Mouse (Mus musculus) hindbrain, postnatal 0 days (tissue): ENCODE data around the gene Cul7. TPM values are rescaled to one million over a fixed set of nuclear protein-coding genes. Genes with fewer than 3 reads are reported as not detected.

ENCODE experiments used
- ATAC-seq: fragments of 200-750 bp; cut with Nextera tagmentation; 2 replicates; pipeline ENCODE4 v1.8.0; 2017; ENCODE audit warnings: mild to moderate bottlenecking, moderate TSS enrichment, moderate library complexity
- DNase-seq: peaks from one replicate; pipeline ENCODE4 v3.0.0-alpha.2; 2015; ENCODE audit warnings: low spot score
- H3K27ac ChIP-seq: fragments of 300-500 bp; sonication (generic); 2 replicates; pipeline ENCODE4 v1.5.1; 2014; ENCODE audit warnings: mild to moderate bottlenecking
- H3K27me3 ChIP-seq: fragments of 300-500 bp; sonication (generic); 2 replicates; pipeline ENCODE4 v1.6.1; 2014; ENCODE audit warnings: low read length, mixed read lengths; ENCODE audit not compliant: insufficient read depth
- H3K36me3 ChIP-seq: fragments of 300-500 bp; sonication (generic); 2 replicates; pipeline ENCODE4 v1.6.1; 2014; ENCODE audit warnings: low read length, mixed read lengths; ENCODE audit not compliant: insufficient read depth
- H3K4me1 ChIP-seq: fragments of 300-500 bp; sonication (generic); 2 replicates; pipeline ENCODE4 v1.6.1; 2014; ENCODE audit warnings: antibody characterized with exemption, low read length, mixed read lengths; ENCODE audit not compliant: insufficient read depth
- H3K4me2 ChIP-seq: fragments of 300-500 bp; sonication (generic); 2 replicates; pipeline ENCODE4 v1.6.1; 2014; ENCODE audit warnings: low read depth, mild to moderate bottlenecking, low read length, moderate library complexity, mixed read lengths
- H3K4me3 ChIP-seq: fragments of 300-500 bp; sonication (generic); 2 replicates; pipeline ENCODE4 v1.5.1; 2014; ENCODE audit warnings: low read length
- H3K9ac ChIP-seq: fragments of 300-500 bp; sonication (generic); replicated peaks from 2 replicates; pipeline ENCODE4 v1.6.1; 2014; ENCODE audit warnings: mild to moderate bottlenecking, low read length, moderate library complexity, mixed read lengths
- H3K9me3 ChIP-seq: fragments of 300-500 bp; sonication (generic); 2 replicates; pipeline ENCODE4 v1.6.1; 2016; ENCODE audit warnings: low read length, mixed read lengths
- CTCF ChIP-seq: IDR thresholded peaks from 2 replicates; pipeline ENCODE4 v1.5.1; 2016; ENCODE audit warnings: antibody characterized with exemption, control low read depth, low read depth
- WGBS: fragments of 180-500 bp; shearing (Covaris S2); extraction: QIAGEN DNeasy Blood & Tissue Kit; methylation state at CpG from one replicate; pipeline ENCODE4 v1.1.7; 2014; 5-methylcytosine and 5-hydroxymethylcytosine counted together
- polyA plus RNA-seq: library from polyadenylated mRNA; unstranded; fragments of >200 nt; fragmentation: Nextera tagmentation; extraction: Ambion mirVana; gene quantifications from 2 replicates; pipeline ENCODE4 v1.2.1, GENCODE M21; 2015
- total RNA-seq: library from RNA; depleted of rRNA; stranded (reverse); fragments of >200 nt; gene quantifications from 2 replicates; pipeline ENCODE4 v1.2.3, GENCODE M21; 2014

The Cul7 gene
- total and polyA plus RNA-seq, 2 experiments from 2014 or later: 26.8 to 92.2 TPM

- Histone ChIP-seq H3K4me3 (no peak overlapping the region), H3K27me3 (no peaks in the 10 kb centered on the region), H3K27ac (no peak overlapping the region), H3K9me3 (no peaks in the 10 kb centered on the region), H3K9ac (no peak overlapping the region), H3K36me3 (peaks cover 3% of the 10 kb centered on the region; the same call in 1 of the 2 replicates), H3K4me1 (peaks cover 23% of the 10 kb centered on the region), H3K4me2 (no peak overlapping the region)
- TF ChIP-seq CTCF: no peak
- 90% methylated on average over 9 of the region's 9 CpGs for WGBS
- no peak for ATAC-seq
- DNase-seq: no peak
Observed at GRCm38 (mm10) chr17:46648436-46648835, 1.7 kb upstream of the Cul7 start.

GRCm38 (mm10) chr17:46649811-46650210, 326 bp upstream of the Cul7 start:
- ATAC-seq (no peak), DNase-seq (no peak)
- Histone ChIP-seq H3K27me3 (no peaks in the 10 kb centered on the region), H3K9me3 (no peaks in the 10 kb centered on the region), H3K4me2 (peak overlapping the region; percentile 95), H3K36me3 (peaks cover 10% of the 10 kb centered on the region; the same call in 1 of the 2 replicates), H3K4me3 (peak overlapping the region; percentile 60), H3K9ac (peak overlapping the region; percentile 90), H3K4me1 (peaks cover 20% of the 10 kb centered on the region), H3K27ac (peak overlapping the region; percentile 97)
- WGBS: 34% methylated on average over 15 of the region's 15 CpGs
- TF ChIP-seq CTCF: no peak

- no peak for DNase-seq
- 70% methylated on average over 17 of the region's 17 CpGs for WGBS
- Histone ChIP-seq H3K27ac (peak overlapping the region; percentile 97; the same call in 1 of the 2 replicates), H3K4me3 (peak overlapping the region; percentile 60), H3K27me3 (no peaks in the 10 kb centered on the region), H3K9me3 (no peaks in the 10 kb centered on the region), H3K9ac (peak overlapping the region; percentile 90), H3K36me3 (peaks cover 15% of the 10 kb centered on the region), H3K4me1 (peaks cover 15% of the 10 kb centered on the region), H3K4me2 (peak overlapping the region; percentile 95)
- ATAC-seq: no peak
- no peak for TF ChIP-seq CTCF
Observed at GRCm38 (mm10) chr17:46651292-46651691, 1.2 kb downstream of the Cul7 start.

GRCm38 (mm10) chr17:46651755-46652547, 1.8 kb downstream of the Cul7 start:
- no peak for TF ChIP-seq CTCF
- ATAC-seq: no peak
- no peak for DNase-seq

GRCm38 (mm10) chr17:46656054-46656453, 5.9 kb downstream of the Cul7 start:
- WGBS: 83% methylated on average over 6 of the region's 6 CpGs
- TF ChIP-seq CTCF: no peak
- DNase-seq (no peak), ATAC-seq (no peak)
- Histone ChIP-seq H3K4me3 (no peak overlapping the region), H3K27ac (no peak overlapping the region), H3K4me2 (no peak overlapping the region), H3K27me3 (no peaks in the 10 kb centered on the region), H3K4me1 (peaks cover 11% of the 10 kb centered on the region), H3K9ac (no peak overlapping the region), H3K9me3 (no peaks in the 10 kb centered on the region), H3K36me3 (peaks cover 40% of the 10 kb centered on the region)

More at GRCm38 (mm10) chr17:46651755-46652547, 1.8 kb downstream of the Cul7 start:
- H3K9me3 ChIP-seq: no peaks in the 10 kb centered on the region
- H3K27me3 ChIP-seq: no peaks in the 10 kb centered on the region
- peak overlapping the region; percentile 90; the same call in 1 of the 2 replicates for H3K9ac ChIP-seq
- H3K4me3 ChIP-seq: peak overlapping the region; percentile 60; the same call in 1 of the 2 replicates
- peak overlapping the region; percentile 95 for H3K4me2 ChIP-seq
- no peak overlapping the region for H3K27ac ChIP-seq
- WGBS: 64% methylated on average over 20 of the region's 20 CpGs
- H3K4me1 ChIP-seq: peaks cover 15% of the 10 kb centered on the region
- H3K36me3 ChIP-seq: peaks cover 15% of the 10 kb centered on the region

- no peak for ATAC-seq
- WGBS: 90% methylated on average over 9 of the region's 9 CpGs
- no peak overlapping the region for H3K27ac ChIP-seq
- no peak overlapping the region for H3K9ac ChIP-seq
- H3K4me1 ChIP-seq: no peaks in the 10 kb centered on the region
- no peak overlapping the region for H3K4me3 ChIP-seq
- no peak for DNase-seq
- no peak for TF ChIP-seq CTCF
- no peak overlapping the region for H3K4me2 ChIP-seq
- peaks cover 61% of the 10 kb centered on the region for H3K36me3 ChIP-seq
- no peaks in the 10 kb centered on the region for H3K27me3 ChIP-seq
- no peaks in the 10 kb centered on the region for H3K9me3 ChIP-seq
Observed at GRCm38 (mm10) chr17:46661351-46661750, 11.2 kb downstream of the Cul7 start.

GRCm38 (mm10) chr17:46661981-46662380, 11.8 kb downstream of the Cul7 start:
- DNase-seq (no peak), ATAC-seq (no peak)
- no peaks in the 10 kb centered on the region for H3K9me3 ChIP-seq
- no peak overlapping the region for H3K4me3 ChIP-seq
- peaks cover 61% of the 10 kb centered on the region for H3K36me3 ChIP-seq
- no peak for TF ChIP-seq CTCF
- no peaks in the 10 kb centered on the region for H3K4me1 ChIP-seq
- H3K27ac ChIP-seq: no peak overlapping the region
- no peak overlapping the region for H3K4me2 ChIP-seq
- H3K9ac ChIP-seq: no peak overlapping the region
- no peaks in the 10 kb centered on the region for H3K27me3 ChIP-seq
- WGBS: 84% methylated on average over 12 of the region's 12 CpGs
